Mouse (Mus musculus) cerebellum, adult 2 months (tissue): Measurements from ENCODE around the gene P3h2. TPM values are rescaled to one million over a fixed set of nuclear protein-coding genes. Genes with fewer than 3 reads are reported as not detected.
A peak's percentile ranks its signal among the peaks of the same experiment; 100 is the strongest.

Experiments used
- DNase-seq, 2 experiments: peaks; one replicate each; pipeline ENCODE4 v3.0.0; 2021
- H3K27ac ChIP-seq: fragments of 200-500 bp; 2 replicates; pipeline ENCODE4 v1.5.1; 2012; ENCODE audit warnings: low read length, control low read depth, inconsistent platforms; ENCODE audit not compliant: insufficient read depth
- H3K27me3 ChIP-seq: fragments of 200-500 bp; 2 replicates; pipeline ENCODE4 v1.6.1; 2012; ENCODE audit warnings: inconsistent platforms, mild to moderate bottlenecking, low read length, moderate library complexity; ENCODE audit not compliant: control insufficient read depth, insufficient read depth
- H3K4me1 ChIP-seq: fragments of 200-500 bp; 2 replicates; pipeline ENCODE4 v1.6.1; 2011; ENCODE audit warnings: low read length; ENCODE audit not compliant: control insufficient read depth, insufficient read depth
- H3K4me3 ChIP-seq: fragments of 200-500 bp; replicated peaks from 2 replicates; pipeline ENCODE3; 2011; ENCODE audit warnings: mild to moderate bottlenecking, low read depth, low read length, control low read depth; ENCODE audit not compliant: insufficient read depth
- CTCF ChIP-seq: fragments of 200-500 bp; IDR thresholded peaks from 2 replicates; pipeline ENCODE4 v1.5.1; 2011; ENCODE audit warnings: low read depth, mild to moderate bottlenecking, control low read depth, low read length, moderate library complexity, borderline replicate concordance; ENCODE audit not compliant: insufficient read depth
- POLR2A ChIP-seq: fragments of 200-500 bp; IDR thresholded peaks from 2 replicates; pipeline ENCODE4 v1.6.1; 2011; ENCODE audit warnings: low read length, control low read depth, borderline replicate concordance; ENCODE audit not compliant: insufficient read depth
- WGBS: fragments of 180-500 bp; shearing (Covaris S2); methylation state at CpG from one replicate; pipeline ENCODE4 v1.1.7; 2018; 5-methylcytosine and 5-hydroxymethylcytosine counted together
- polyA plus RNA-seq: library from polyadenylated mRNA; depleted of rRNA; stranded (reverse); fragments of >200 nt; gene quantifications from 2 replicates; pipeline ENCODE4 v1.2.3, GENCODE M21; 2012; rRNA removed

The P3h2 gene
- polyA plus RNA-seq = 0.97 and 1.2 TPM in 2 replicates

DNA sequence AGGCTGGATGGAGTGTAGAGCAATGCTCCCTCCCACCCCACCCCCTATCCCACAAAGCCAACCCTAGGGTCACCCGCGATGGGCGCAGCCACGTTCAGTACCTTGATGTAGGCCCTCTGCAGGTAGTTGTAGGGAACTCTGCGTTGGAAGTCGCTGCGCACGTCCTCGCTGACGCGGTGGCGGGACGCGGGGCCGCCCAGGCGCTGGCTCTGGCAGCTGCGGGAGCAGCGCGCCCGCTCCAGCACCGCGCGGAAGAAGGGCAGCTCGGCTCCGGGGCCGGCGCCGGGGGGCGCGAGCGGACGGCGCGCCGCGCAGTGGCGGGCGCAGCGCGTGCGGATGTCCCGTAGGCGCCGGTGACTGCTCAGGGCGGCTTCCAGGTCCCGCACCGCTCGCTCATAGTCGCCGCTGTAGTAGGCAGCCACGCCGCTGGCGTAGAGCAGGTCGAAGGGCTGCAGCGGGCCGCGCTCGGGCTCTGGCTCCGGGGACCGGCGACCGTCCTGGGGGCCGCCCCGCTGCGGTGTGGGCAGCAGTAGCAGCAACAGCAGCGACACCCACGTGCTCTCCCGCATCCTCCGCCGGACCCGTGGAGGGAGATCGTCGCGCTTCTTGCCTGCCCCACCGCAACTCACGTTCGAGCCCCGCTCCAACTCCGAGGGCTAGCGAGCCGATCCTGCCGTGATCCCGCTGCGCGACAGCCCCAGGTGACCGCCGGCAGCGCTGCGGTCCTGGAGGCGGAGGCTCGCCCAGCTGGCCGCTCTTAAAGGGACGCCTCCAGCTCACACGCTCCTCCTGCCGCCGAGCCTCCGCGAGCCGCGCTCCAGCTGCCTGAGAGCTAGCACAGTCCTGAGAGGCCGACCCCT, at the start of gene P3h2:
P3h2 (minus strand) TSS at position 670 of the 860 bp plus-strand sequence.
- Histone ChIP-seq H3K4me1 (no peaks in the 10 kb centered on the region), H3K27ac (no peak within 1 kb of the TSS), H3K27me3 (no peaks in the 10 kb centered on the region), H3K4me3 (peak within 1 kb of the TSS; percentile 40)
- under 1% methylated on average over 97 of the region's 101 CpGs for WGBS
- peak; percentile 23 to 35 for DNase-seq
- TF ChIP-seq POLR2A (no peak), CTCF (peak; percentile 9; the same call in 1 of the 2 replicates)

DNA sequence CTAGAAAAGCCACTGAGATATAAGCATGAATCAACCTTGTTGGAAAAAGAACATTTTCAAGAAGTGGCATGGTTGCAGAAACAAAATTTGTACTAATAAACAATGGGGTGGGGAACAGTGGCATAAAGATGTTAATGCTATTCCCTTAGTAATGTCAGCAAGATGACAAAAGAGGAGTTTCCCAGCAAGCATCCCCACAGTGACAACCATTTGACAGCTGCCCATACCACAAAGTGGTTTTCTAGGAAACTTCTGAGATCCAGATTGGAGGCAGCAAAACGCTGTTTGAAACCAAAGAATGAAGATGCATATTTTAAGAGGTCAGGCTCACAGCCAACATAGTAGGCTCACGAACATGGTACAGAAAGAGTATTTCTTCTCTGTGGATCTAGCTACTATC, 46.7 kb upstream of the P3h2 start:
- 79% methylated on average over 2 of the region's 2 CpGs for WGBS
- H3K27me3 ChIP-seq = no peaks in the 10 kb centered on the region
- TF ChIP-seq CTCF (no peak), POLR2A (no peak)
- no peak overlapping the region for H3K27ac ChIP-seq
- DNase-seq = no peak
- H3K4me3 ChIP-seq = no peak overlapping the region
- H3K4me1 ChIP-seq = no peaks in the 10 kb centered on the region

DNA sequence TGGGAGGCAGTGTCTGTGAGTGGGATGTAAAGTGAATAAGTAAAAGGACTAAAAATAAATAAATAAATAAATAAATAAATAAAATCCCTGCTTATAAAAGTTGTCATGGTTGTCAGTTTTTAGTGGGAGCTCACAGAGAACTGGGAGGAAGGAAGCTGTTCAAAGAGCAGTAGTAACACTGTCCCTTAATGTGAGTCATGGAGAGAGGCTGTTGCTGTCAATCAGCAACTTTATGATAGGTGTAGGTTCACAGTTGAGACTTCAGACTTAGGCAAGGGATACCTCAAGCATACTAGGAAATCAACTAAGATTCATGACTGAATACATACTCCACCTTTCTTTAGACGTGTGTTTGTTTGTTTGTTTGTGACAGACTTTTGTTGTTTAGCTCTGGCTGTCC, 45.4 kb upstream of the P3h2 start:
- Histone ChIP-seq H3K27ac (no peak overlapping the region), H3K4me1 (no peaks in the 10 kb centered on the region), H3K4me3 (no peak overlapping the region), H3K27me3 (no peaks in the 10 kb centered on the region; the same call in 1 of the 2 replicates)
- DNase-seq = no peak
- 73% methylated on average over 1 of the region's 1 CpGs for WGBS
- no peak for TF ChIP-seq CTCF
- no peak for TF ChIP-seq POLR2A

DNA sequence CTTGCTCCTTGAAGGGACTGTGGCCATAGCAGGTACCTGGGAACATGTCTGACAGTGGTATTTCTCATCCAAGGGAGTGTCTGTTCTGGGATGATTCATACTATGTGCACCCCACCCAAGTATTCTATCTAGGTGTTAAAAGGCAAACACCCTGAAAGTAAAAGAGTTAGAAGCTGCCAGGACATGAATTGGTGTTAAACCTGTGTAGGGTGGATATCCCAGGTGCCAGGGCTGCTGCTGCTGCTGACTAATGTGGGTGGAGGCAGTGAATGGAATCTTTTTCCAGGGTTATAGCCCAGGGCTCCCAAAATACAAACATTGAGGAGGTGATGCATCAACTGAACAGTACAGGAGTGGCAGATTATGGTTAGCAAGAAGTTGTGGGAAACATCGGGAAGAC, 41.3 kb upstream of the P3h2 start:
- WGBS = 97% methylated on average over 1 of the region's 1 CpGs
- Histone ChIP-seq H3K27me3 (no peaks in the 10 kb centered on the region; the same call in 1 of the 2 replicates), H3K27ac (no peak overlapping the region), H3K4me1 (no peaks in the 10 kb centered on the region), H3K4me3 (no peak overlapping the region)
- DNase-seq = no peak
- no peak for TF ChIP-seq POLR2A
- no peak for TF ChIP-seq CTCF

DNA sequence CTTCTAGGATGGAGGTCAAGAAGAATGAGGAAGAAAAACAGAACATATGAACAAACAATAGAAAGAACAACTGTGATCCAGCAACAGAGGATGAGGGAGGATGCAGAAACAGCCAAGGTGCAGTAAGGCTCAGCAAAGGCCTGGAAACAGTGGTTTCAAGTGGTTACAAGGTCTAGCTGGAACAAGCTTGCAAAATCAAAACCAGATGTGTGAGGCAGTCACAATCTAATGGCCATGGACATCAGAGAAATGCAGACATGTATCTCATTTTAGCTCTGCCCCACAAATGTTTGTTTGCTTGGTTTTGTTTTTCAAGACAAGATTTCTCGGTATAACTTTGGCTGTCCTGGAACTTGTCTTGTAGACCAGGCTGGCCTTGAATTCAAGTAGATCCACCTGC, 25.5 kb upstream of the P3h2 start:
- no peaks in the 10 kb centered on the region for H3K4me1 ChIP-seq
- no peak for DNase-seq
- TF ChIP-seq CTCF (no peak), POLR2A (no peak)
- WGBS = 98% methylated on average over 1 of the region's 1 CpGs
- no peak overlapping the region for H3K27ac ChIP-seq
- H3K27me3 ChIP-seq = no peaks in the 10 kb centered on the region
- no peak overlapping the region for H3K4me3 ChIP-seq

DNA sequence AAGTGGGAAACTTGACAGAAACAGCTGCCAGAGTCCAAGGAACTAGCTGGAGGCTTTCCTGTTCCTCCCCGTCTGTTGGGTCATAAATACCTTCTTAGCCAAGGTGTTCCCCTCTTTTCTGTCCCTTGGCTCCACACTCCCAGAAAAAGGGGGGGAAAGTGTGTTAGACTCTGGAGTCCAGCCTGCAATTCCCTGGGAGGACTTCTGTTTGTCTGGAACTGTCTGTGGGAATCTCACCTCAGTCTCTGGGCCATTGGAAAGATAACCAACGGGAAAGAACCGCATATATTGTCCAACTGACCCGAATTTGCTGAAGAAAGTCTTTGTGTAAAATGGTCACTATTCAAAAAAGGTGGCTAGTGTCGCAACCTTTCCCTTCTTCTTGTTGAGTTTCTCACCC, 1.0 kb upstream of the P3h2 start:
- WGBS = 76% methylated on average over 5 of the region's 5 CpGs

DNA sequence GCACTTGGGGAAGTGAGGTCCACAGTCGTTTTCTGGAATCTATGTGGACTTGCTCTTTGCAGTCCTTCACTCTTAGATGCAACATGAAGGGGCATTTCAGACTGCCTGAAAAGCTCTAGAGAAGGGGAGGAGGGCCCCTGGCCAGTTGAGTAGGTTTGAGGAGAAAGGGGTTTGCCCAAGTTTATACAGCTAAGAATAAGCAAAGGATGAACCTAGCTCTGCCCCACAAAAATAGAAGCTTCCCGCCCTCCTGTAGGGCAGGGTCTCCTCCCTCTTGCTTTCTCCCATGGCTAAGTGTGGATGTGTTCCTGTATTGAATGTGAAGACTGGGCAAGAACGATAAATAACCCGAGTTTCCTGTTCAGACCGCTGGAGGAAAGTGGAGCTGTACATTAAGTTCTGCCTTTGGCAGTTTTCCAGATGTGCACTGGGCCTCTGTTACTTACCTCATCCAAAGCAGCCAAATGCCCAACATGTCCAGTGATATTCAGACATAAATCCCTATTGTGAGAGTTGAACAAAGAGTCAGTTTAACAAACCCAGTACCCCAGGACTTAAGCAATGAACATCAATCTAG, 545 bp upstream of the P3h2 start:
- TF ChIP-seq POLR2A = no peak
- Histone ChIP-seq H3K27ac (no peak overlapping the region), H3K27me3 (no peaks in the 10 kb centered on the region), H3K4me1 (no peaks in the 10 kb centered on the region), H3K4me3 (peak overlapping the region; percentile 40)
- WGBS = 12% methylated on average over 5 of the region's 5 CpGs
- peak in 1 of 2 experiments; percentile 0 for DNase-seq

More for the DNA sequence above, 1.0 kb upstream of the P3h2 start:
- H3K4me1 ChIP-seq = no peaks in the 10 kb centered on the region
- TF ChIP-seq CTCF = no peak
- no peaks in the 10 kb centered on the region for H3K27me3 ChIP-seq
- DNase-seq = no peak
- H3K27ac ChIP-seq = no peak overlapping the region
- H3K4me3 ChIP-seq = no peak overlapping the region

DNA sequence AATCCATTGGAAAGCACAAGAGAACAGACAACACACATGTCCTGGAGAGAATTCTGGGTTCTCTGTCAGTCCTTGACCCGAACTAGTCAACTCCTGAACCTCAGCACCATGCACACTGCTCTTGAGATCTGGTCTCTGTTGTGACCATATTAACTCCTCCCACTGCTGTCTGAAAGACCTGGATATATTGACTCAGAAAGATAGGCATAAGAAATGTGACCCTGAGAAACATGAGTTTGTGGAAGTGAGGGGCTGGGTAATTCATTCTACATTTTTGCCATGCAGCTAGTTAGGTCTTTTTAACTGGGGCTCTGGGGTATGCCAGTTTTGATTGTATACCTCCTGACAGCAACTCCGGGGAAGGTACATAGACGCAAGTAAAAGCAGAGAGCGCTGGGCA, 1.3 kb downstream of the P3h2 start:
- no peak for DNase-seq
- Histone ChIP-seq H3K27ac (no peak overlapping the region), H3K27me3 (no peaks in the 10 kb centered on the region), H3K4me1 (no peaks in the 10 kb centered on the region), H3K4me3 (no peak overlapping the region)
- TF ChIP-seq CTCF = no peak
- TF ChIP-seq POLR2A = no peak
- WGBS = 64% methylated on average over 4 of the region's 4 CpGs
